Mouse (Mus musculus) cerebellum, adult 2 months (tissue): Measurements from ENCODE around the gene Kcna5. TPM values are rescaled to one million over a fixed set of nuclear protein-coding genes. Genes with fewer than 3 reads are reported as not detected.

Experiments
- DNase-seq, 2 experiments: peaks; one replicate each; pipeline ENCODE4 v3.0.0; 2021
- H3K27ac ChIP-seq: fragments of 200-500 bp; 2 replicates; pipeline ENCODE4 v1.5.1; 2012; ENCODE audit warnings: low read length, control low read depth, inconsistent platforms; ENCODE audit not compliant: insufficient read depth
- H3K27me3 ChIP-seq: fragments of 200-500 bp; 2 replicates; pipeline ENCODE4 v1.6.1; 2012; ENCODE audit warnings: inconsistent platforms, mild to moderate bottlenecking, low read length, moderate library complexity; ENCODE audit not compliant: control insufficient read depth, insufficient read depth
- H3K4me1 ChIP-seq: fragments of 200-500 bp; 2 replicates; pipeline ENCODE4 v1.6.1; 2011; ENCODE audit warnings: low read length; ENCODE audit not compliant: control insufficient read depth, insufficient read depth
- H3K4me3 ChIP-seq: fragments of 200-500 bp; replicated peaks from 2 replicates; pipeline ENCODE3; 2011; ENCODE audit warnings: mild to moderate bottlenecking, low read depth, low read length, control low read depth; ENCODE audit not compliant: insufficient read depth
- CTCF ChIP-seq: fragments of 200-500 bp; IDR thresholded peaks from 2 replicates; pipeline ENCODE4 v1.5.1; 2011; ENCODE audit warnings: low read depth, mild to moderate bottlenecking, control low read depth, low read length, moderate library complexity, borderline replicate concordance; ENCODE audit not compliant: insufficient read depth
- POLR2A ChIP-seq: fragments of 200-500 bp; IDR thresholded peaks from 2 replicates; pipeline ENCODE4 v1.6.1; 2011; ENCODE audit warnings: low read length, control low read depth, borderline replicate concordance; ENCODE audit not compliant: insufficient read depth
- WGBS: fragments of 180-500 bp; shearing (Covaris S2); methylation state at CpG from one replicate; pipeline ENCODE4 v1.1.7; 2018; 5-methylcytosine and 5-hydroxymethylcytosine counted together
- polyA plus RNA-seq: library from polyadenylated mRNA; depleted of rRNA; stranded (reverse); fragments of >200 nt; gene quantifications from 2 replicates; pipeline ENCODE4 v1.2.3, GENCODE M21; 2012

Kcna5 gene
- polyA plus RNA-seq, 1 experiment: 0.80 TPM

GRCm38 (mm10) chr6:126534531-126535207 lies 543 bp downstream of the Kcna5 start:
- no peak overlapping the region for H3K27ac ChIP-seq
- no peak for DNase-seq
- H3K27me3 ChIP-seq: no peaks in the 10 kb centered on the region
- no peaks in the 10 kb centered on the region for H3K4me1 ChIP-seq
- no peak overlapping the region for H3K4me3 ChIP-seq
- 10% methylated on average over 31 of the region's 31 CpGs for WGBS
- no peak for TF ChIP-seq CTCF
- no peak for TF ChIP-seq POLR2A

GRCm38 (mm10) chr6:126531306-126531705 lies 3.9 kb downstream of the Kcna5 start:
- no peak overlapping the region for H3K4me3 ChIP-seq
- no peak for TF ChIP-seq CTCF
- TF ChIP-seq POLR2A: no peak
- H3K4me1 ChIP-seq: no peaks in the 10 kb centered on the region
- H3K27me3 ChIP-seq: no peaks in the 10 kb centered on the region
- H3K27ac ChIP-seq: no peak overlapping the region
- 44% methylated on average over 4 of the region's 4 CpGs for WGBS
- no peak for DNase-seq

- H3K4me1 ChIP-seq: no peaks in the 10 kb centered on the region
- H3K27ac ChIP-seq: no peak overlapping the region
- DNase-seq: no peak
- H3K27me3 ChIP-seq: no peaks in the 10 kb centered on the region
- TF ChIP-seq POLR2A (no peak), CTCF (no peak)
- H3K4me3 ChIP-seq: no peak overlapping the region
- 84% methylated on average over 3 of the region's 3 CpGs for WGBS
Observed at GRCm38 (mm10) chr6:126530019-126530418, 5.2 kb downstream of the Kcna5 start.

GRCm38 (mm10) chr6:126514720-126515119 lies 20.5 kb downstream of the Kcna5 start:
- TF ChIP-seq POLR2A: no peak
- no peak for TF ChIP-seq CTCF
- no peak overlapping the region for H3K4me3 ChIP-seq
- H3K27ac ChIP-seq: no peak overlapping the region
- no peaks in the 10 kb centered on the region for H3K4me1 ChIP-seq
- 39% methylated on average over 10 of the region's 10 CpGs for WGBS
- DNase-seq: no peak
- no peaks in the 10 kb centered on the region for H3K27me3 ChIP-seq

GRCm38 (mm10) chr6:126513714-126514248 lies 21.4 kb downstream of the Kcna5 start:
- 70% methylated on average over 3 of the region's 3 CpGs for WGBS
- no peak for TF ChIP-seq CTCF
- no peak for TF ChIP-seq POLR2A
- Histone ChIP-seq H3K27me3 (no peaks in the 10 kb centered on the region), H3K4me3 (no peak overlapping the region), H3K27ac (no peak overlapping the region), H3K4me1 (no peaks in the 10 kb centered on the region)
- peak in 1 of 2 experiments; percentile 39 for DNase-seq

- DNase-seq: no peak
- WGBS: 92% methylated on average over 3 of the region's 3 CpGs
Observed at GRCm38 (mm10) chr6:126513154-126513553, 22.1 kb downstream of the Kcna5 start.

GRCm38 (mm10) chr6:126508671-126509070 lies 26.5 kb downstream of the Kcna5 start:
- Histone ChIP-seq H3K27ac (no peak overlapping the region), H3K27me3 (no peaks in the 10 kb centered on the region), H3K4me3 (no peak overlapping the region), H3K4me1 (no peaks in the 10 kb centered on the region)
- 43% methylated on average over 6 of the region's 6 CpGs for WGBS
- no peak for DNase-seq
- no peak for TF ChIP-seq CTCF
- no peak for TF ChIP-seq POLR2A

More at GRCm38 (mm10) chr6:126513154-126513553, 22.1 kb downstream of the Kcna5 start:
- no peak overlapping the region for H3K27ac ChIP-seq
- H3K4me3 ChIP-seq: no peak overlapping the region
- TF ChIP-seq POLR2A: no peak
- TF ChIP-seq CTCF: peak; percentile 15; the same call in 1 of the 2 replicates
- no peaks in the 10 kb centered on the region for H3K4me1 ChIP-seq
- H3K27me3 ChIP-seq: no peaks in the 10 kb centered on the region

GRCm38 (mm10) chr6:126503920-126504319 lies 31.3 kb downstream of the Kcna5 start:
- H3K27me3 ChIP-seq: no peaks in the 10 kb centered on the region
- WGBS: 82% methylated on average over 8 of the region's 8 CpGs
- no peak for DNase-seq
- H3K27ac ChIP-seq: no peak overlapping the region
- no peaks in the 10 kb centered on the region for H3K4me1 ChIP-seq
- no peak for TF ChIP-seq POLR2A
- peak; percentile 29; the same call in 1 of the 2 replicates for TF ChIP-seq CTCF
- no peak overlapping the region for H3K4me3 ChIP-seq
